Mouse (Mus musculus) heart, adult 2 months (tissue): ENCODE results near the gene Wwc1.

Experiments
- CTCF ChIP-seq: fragments of 200-600 bp; IDR thresholded peaks from 2 replicates; pipeline ENCODE4 v1.8.1; 2022; ENCODE audit warnings: antibody characterized with exemption, mild to moderate bottlenecking, moderate library complexity
- EP300 ChIP-seq: fragments of 200-500 bp; IDR thresholded peaks from 2 replicates; pipeline ENCODE4 v1.6.1; 2011; ENCODE audit warnings: low read depth, low read length, control low read depth; ENCODE audit not compliant: insufficient read depth
- POLR2A ChIP-seq: fragments of 200-500 bp; IDR thresholded peaks from 2 replicates; pipeline ENCODE4 v1.6.1; 2011; ENCODE audit warnings: mild to moderate bottlenecking, low read depth, low read length, control low read depth; ENCODE audit not compliant: insufficient read depth

- TF ChIP-seq CTCF = no peak
- TF ChIP-seq POLR2A = no peak
- no peak for TF ChIP-seq EP300
These were observed 91.5 kb downstream of the Wwc1 start for GRCm38 (mm10) chr11:35888790-35889189.
